Mouse (Mus musculus) cerebellum, postnatal 25 days (tissue): ENCODE measurements around the gene Sprtn.

Source experiments
- DNase-seq, 2 experiments: peaks; one replicate each; pipeline ENCODE4 v3.0.0; 2021; ENCODE audit warnings: mixed read lengths in 2 of 2

Gene Sprtn

DNA sequence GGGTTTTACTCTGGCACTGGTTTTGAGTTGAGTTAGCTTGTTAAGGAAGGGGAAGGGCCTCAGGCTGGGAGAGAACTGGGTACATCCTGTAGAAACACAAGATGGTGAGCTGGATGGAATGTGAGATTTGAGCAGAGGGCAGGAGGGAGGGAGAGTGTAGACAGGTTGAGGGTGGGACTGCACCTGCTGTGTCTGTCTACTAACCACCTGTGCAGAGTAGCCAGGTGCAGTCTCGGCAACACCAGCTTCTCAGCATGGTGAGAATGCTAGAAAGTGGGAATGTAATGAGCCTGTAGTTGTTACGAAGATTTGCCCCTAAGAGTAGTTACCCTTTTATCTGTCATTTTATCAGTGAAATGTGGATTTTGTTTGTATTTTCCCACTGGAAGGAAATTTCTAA, 7.8 kb downstream of the Sprtn start:
- DNase-seq = no peak

DNA sequence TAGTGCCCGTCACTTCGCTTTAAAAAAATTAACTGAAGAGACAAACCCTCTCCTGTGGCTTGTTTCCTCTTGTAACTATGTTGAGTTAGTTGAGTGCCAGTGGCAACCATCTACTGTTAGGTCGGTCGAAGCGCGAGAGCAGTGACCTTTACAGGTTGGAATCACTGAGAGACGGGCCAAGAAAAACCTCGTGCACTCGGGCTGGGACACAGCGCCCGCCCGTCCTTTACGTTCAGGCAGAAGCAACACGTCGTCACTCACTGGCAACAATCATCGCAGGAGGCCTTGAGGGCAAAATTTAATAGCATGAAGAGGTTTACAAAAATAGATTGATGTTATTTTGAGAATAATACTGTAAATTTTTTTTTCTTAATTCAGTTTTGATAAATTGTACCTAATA, 12.2 kb downstream of the Sprtn start:
- peak in 1 of 2 experiments; percentile 55 for DNase-seq

DNA sequence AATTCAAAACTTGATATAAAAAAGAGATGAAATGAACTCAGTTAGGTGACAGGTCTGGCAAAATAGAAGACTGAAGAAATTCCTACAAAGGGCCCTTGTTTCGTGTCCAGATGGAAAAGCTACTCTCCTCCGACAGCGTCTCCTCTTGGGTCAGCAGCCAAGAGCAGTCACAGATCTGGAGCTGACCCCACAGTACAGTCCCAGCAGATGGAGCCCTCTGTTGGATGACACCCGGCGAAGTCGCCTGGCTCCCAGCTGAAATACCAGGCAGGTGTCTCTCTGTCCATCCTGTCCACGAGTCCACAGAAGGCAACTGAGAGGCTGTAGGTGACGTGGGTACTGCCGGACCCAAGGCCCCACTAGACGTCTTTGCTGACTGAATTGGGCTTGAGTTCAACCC, 12.7 kb downstream of the Sprtn start:
- DNase-seq = peak; percentile 85 to 89

DNA sequence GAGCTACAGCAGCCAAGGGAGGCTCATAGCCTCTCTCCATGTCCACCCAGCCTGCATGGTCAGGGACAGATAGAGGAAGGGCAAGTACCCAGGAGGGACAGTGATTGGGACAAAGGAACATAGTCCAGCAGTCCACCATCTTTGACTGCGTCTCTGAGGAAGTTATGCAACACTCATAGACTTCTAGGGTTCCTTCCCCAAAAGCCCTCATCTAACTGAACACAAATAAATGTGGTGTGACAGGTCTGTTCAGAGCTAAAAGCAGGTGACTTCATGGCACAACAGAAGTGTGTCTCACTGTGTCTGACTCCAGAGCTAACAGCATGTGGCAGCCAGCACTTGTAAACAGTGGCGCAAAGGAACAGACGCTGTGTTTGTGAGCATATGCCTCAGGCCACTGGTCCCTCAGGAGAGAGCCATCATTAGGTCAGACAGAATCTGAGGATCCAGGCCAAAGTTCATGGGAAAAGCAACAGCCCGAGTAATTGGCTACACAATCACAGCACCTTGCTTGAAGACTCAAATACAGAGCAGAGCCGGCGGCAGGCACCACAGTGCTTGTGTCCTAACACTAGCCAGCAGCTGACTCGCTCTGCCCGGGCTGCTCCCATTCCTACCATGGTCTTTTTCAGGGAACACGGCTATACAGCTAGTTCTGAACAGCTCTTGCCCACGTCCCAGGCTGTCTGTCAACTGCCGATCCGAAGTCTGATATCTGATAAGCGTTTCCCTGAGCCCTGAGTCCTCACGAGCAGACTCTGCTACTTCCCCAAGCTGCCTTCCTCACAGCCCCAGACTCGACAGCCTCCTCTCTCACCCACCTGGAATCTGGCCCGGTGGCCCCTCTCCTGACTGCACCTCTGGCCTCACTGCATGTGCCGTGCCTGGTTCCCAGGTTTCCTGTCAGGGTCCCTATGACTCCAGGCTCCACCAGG, 14.5 kb downstream of the Sprtn start:
- DNase-seq = peak in 1 of 2 experiments; percentile 31

DNA sequence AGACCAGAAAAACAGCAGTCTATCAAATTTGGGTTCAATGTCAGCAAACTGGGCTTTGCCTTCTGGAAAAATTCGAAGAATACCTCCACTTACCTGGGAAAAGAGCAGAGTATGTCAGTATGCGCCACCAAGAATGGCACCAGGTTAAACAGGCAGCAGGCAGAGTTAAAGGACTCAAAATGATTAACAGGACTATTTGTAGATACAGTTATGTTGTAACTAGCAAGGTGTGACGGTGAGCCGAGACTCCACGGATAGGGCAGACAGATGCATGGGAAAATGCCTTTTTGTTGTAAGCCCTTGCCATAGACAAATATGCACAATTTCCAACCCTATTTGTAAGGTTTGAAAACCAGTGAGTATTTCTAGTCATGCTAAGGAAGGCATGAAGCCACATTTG, 16.4 kb downstream of the Sprtn start:
- no peak for DNase-seq

DNA sequence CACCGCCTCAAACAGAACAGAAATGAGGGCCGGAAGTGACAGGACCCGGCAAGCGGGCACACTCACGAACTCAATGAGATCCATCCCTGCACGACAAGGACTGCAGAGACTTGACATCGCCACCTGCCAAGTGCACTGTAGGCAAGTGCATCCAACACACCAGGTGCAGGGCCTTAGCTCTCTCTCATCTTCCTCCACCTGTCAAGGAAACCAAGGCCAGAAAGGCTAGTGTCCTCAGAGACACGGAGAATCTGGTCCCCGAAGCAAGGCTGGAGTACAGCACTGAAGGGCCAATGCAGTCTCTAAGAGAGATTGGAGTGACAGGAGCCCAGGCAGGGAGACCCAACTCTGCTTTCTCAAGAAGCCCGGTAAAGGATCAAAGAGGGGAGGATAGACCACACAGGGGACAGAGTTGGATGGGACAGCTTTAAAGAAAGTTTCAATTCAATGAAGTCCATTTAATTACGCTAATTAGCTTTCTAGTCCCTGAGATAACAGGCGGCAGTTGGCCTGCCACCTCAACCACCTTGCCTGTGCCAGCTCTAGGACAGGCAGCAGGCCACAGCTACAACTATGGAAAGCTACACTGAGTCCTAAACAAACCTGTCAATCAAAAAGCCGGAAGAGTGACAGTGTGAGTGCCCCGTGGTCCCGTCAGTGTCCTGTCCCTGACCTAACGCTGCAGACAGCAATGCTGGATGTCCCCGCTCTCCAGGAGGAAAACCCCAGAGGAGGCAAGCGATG, 20.2 kb downstream of the Sprtn start:
- DNase-seq = peak; percentile 52 to 56

DNA sequence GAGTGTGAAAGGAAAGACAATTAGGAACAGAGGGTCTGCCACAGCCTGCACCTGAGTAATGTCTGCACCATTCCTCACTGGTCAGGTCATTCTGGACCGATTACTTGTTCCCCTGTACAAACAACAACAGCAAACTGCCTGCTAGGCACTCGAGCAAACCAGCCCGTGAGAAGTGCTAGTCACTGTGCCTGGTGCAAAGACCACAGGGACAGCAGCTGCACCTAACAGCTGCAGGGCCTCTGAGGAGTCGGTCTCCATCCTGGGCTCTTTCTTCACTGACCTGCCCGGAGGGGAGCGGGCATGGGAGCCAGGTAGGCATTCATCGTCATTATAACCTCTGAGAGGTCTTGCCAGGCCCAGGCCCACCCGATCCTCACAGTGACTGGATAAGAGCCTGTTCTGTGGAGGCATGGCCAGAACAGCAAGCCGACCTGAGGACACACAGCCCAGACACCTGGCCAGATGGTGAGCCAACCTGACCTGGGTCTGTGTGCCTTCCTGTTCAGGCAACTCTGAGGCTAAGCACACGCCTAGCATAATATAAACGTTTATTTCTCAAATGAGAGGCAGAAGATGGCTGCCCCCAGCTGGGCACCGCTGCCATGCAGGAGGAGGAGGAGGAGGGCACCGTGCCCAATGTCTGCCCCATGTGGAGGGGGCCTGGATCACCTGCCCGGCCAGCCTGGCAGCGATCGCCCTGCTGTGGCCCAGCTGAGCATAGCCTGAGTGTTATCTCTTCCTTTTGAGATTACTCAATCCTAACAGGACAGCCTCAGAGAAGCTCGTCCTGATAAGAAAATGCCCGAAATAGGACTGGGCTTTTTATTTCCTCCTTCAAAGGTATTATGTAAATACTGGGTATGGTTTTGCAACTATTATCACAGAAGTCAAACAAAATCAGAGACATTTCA, 23.9 kb downstream of the Sprtn start:
- peak in 1 of 2 experiments; percentile 47 for DNase-seq

DNA sequence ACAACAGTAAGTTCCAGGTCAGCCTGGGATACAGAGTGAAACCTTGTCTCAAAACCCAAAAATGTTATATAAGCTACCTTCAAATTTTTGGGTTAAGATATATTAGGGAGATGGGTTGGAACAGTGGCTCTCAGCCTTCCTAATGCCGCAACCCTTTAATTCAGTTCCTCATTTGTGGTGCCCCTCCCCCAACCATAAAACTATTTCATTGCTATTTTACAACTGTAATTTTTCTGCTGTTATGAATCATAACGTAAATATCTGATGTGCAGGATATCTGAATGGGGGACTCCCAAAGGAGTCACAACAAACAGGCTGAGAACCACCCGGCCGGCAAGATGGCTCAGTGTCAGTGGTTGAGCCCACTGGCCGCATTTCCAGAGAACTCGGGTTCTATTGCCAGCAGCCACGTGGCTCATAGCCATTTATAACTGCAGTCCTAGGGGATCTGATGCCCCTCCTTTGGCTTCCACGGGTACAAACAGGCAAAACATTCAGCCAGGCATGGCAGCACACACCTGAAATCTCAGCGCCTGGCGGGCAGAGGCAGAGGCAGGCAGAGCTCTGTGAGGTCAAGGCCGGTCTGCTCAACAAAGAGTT, 24.9 kb downstream of the Sprtn start:
- no peak for DNase-seq

DNA sequence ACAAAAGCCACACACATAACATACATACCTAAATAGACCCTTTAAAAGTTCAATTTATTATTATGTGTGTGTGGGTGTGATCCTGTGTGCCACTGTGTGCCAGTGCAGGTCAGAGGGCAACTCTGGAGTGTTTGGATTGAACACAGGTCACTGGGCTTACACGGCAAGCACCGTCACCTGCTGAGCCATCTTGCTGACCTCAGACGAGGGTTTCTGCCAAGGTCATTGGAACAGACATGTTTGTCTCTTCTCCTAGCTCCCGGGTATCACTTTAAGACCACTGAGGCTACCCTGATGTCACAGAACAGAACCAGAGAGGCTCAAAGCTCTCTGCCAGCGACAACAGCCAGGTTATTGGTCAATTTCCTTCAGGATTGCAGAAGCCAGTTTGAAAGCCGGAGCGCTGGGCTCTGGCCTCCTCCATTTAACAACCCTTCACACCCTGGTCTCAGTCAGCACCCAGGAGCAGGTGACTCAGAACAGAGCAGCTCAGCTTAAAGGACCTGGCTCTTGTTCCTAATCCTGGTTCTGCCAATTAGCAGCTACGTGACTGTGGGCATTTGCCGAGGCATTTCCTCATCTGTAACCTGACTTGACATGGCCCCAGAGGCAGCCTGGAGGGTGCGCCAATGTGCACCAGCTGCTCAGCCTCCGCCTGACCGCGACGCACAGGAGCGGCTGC, 26.4 kb downstream of the Sprtn start:
- DNase-seq = peak in 1 of 2 experiments; percentile 52

DNA sequence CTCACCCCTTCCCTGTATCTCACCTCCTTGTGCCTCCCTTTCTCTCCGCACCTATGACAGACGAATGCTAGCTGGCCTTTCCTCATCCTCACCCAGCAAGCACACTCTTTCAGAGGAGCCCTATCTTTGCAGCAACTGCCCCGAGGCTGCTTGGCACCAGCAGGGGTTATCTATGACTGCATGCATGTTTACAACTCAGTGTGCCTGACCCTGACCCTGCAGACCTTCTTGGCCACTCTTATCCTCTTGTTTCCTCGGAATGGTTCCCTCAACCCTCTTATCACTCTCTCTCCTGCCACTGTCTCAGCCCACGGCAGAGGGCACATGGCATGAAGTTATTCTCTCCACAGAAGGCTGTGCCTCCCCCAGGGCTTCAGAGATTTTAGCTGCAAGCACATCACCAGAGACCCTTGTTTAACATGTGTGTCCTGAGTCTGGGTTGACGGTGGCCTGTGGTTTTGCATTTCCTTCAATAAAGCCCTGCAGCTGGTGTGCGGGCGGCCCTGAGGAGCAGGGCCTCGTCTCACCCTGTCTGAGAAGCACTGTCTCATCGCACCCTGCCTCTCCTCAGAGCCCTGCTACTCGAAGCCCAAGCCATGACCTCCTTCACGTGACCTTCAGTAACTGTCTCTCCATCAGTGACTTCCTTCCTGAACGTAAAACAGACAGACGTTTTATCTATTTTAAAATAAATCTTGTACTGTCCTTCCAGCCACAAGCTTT, 28.0 kb downstream of the Sprtn start:
- DNase-seq = no peak

DNA sequence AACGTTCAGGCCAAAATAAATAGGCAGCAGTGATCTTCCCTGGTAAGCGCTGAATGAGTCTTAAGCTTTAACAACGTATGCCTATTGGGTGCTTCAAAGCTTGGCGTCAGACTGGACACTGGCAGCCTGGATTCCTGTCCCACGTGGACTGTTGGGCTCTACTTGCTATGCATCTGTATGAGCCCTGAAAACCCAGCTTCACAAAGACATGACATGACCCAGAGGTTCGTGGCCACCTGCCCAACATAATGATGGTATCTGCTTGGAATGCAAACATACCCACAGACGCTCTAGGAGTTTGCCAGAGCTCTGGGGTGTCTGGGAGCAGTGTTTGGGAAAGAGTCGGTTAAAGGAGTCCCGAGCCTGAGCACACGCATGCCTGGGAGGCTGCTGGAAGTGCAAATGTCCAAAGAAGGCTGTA, 28.7 kb downstream of the Sprtn start:
- DNase-seq = no peak

DNA sequence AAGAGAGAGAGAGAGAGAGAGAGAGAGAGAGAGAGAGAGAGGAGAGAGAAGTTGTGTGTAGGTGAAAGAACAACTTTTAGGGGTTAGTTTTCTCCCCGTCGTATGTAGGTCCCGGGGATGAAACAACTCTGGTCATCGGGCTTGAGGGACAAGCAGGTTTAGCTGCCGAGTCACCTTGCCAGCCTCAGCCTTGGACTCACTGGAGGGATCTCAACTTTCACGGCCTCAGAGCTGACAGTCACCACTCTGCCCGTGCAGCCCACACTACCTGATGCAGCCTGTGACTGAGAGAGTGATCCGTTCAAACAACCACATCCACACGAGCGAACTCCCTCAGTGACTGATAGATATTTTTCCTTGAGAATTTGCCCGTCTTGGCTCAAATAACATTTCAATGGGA, 31.3 kb downstream of the Sprtn start:
- no peak for DNase-seq

DNA sequence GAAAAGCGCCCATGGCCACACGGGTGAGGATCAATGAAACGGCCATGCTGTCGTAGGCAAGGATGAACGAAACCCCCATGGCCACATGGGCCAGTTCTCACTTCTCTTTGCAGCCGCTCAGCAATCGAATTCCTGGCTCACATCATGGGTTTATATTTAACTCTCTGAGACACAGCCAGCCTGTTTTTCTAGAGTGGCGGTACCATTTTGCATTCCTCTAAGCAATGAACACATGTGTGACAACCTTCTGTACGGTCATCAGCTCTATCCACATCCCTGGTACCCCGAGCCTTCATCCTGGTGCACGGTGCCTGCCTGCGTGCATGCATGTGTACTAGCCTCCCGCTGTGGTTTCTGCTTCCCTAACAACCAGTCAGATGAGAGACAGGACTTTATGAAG, 32.4 kb downstream of the Sprtn start:
- DNase-seq = no peak

DNA sequence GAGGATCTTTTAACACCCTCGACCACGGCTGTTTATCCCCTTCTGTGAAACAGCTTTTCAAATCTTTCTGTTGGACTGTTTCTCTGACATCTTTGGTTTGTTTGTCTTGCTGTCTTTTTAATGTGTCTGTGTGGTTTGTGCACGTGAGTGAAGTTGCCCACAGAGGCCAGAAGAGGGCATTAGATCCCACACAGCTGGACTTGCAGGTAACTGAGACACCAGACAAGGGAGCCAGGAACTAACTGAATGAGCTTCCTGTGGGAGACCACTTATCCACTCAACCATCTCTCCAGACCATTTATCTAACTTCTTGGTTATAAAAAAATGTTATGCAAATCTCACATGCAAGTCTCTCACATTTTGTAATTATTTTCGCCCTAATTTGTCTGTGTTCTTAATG, 33.0 kb downstream of the Sprtn start:
- no peak for DNase-seq

DNA sequence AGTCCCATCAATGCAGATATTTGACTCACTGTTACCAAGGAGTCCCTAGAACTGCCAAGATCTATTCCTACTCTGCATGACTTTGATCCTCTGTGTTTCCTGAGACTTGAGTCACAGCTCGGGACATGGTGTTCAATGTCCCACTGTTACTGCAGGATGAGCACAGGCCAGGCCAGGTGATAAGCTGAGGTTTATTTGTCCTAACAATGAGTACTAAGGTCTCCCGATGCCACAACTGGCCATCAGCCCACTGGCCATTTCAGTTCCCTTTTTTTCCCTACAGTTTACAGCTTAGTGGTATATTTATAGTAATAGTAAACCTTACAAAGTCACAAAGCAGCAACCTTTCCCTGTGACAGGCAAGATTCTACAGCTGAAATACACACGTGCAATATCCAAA, 34.7 kb downstream of the Sprtn start:
- DNase-seq = no peak

DNA sequence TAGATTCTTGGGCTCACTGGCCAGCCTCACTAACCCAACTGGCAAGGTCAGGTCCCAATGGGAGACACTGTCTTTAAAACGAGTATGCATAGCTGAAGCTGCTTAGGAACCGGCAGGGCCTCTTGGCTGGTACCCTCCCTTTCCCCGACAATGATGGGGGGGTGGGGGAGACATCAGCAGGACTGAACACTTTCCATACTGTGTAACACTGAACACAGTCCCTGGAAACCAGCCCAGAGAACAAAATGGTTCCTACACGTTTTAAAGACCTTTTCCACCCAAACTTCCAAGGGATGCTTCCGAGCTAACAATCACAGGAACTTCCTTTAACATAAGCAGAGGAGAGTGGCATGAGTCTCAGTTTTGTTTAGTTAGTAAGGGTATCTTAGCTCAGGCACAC, 37.4 kb downstream of the Sprtn start:
- no peak for DNase-seq

DNA sequence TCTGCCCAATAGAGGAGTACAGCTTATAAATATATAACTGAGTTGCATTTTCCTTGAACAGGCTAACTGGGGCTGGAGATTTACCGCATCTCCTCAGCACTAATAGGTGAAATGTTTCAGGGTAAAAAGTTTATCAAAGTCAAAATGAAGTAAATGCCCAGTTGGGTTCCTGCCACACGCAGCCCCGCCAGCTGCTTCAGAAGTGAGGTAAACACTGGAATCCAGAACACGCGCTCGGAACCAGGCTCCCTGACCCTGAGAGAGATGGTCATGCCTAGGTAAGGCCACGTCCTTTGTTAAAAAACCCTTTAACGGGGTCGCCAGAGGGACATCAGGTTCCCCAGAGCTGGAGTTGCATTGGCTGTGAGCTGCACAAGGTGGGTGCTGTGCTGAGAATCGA, 39.0 kb downstream of the Sprtn start:
- DNase-seq = no peak

DNA sequence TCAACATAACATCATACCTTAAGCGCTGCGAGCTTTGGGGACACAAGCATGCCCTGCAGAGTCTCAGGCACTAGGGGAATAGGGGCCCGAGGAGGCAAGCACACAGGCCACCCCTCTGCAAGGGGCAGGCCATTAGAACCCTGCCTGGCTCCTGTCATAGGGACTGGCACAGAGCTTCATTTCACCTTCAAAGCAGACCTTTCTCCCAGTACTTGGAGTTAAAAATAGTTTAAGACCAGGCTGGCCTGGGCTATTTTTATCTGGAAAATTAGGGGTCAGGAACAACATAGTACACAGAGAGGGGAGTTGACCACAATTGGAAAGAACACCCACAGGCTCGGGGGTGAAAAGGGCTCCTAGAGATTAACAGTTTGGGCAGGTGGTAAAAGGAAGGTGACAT, 39.6 kb downstream of the Sprtn start:
- no peak for DNase-seq

DNA sequence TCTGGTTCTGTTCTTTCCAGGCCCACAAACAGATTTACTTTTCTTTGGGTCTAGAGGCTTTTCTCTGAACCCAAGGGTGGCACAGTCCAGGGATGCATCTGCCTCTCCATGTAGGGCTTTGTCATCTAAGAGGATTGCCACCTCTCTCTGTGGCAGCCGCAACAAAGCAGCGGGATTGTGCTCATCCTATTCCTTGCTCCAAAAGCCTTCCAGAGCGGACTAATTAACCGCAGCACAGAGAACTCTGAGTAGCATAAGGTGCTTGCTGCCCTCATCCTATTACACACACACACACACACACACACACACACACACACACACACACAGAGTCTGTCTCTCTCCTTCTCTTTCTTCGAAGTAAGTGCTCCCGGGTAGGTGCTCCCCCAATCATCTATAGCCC, 46.1 kb downstream of the Sprtn start:
- no peak for DNase-seq

DNA sequence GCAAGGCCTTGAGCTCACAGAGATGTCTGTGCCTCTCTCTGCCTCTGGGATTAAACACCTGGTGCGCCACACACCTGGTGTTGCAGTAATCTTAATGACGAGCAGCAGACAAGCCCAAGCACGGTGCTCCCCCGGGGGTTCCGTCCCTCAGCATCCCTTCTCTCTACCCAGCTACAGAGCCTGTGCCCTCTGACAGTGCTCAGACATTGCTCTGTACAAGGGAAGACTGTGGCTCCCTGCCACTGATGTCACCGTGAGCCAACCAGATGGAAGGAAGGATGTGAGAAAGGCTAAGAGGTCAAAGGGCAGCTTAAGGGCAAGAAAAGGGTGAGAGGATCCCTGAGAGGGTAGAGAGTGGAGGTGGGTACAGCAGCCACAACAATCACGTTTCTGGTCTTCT, 46.7 kb downstream of the Sprtn start:
- no peak for DNase-seq
